Mouse (Mus musculus): Measurements from ENCODE around the gene Ace3.

The Ace3 gene

GRCm38 (mm10) chr11:105994375-105994774, at the start of gene Ace3:
TSS of gene Ace3 (plus strand) at chr11:105994675.
- no peak for DNase-seq

- no peak for DNase-seq
Measured at GRCm38 (mm10) chr11:105944770-105945672, 49.5 kb upstream of the Ace3 start.

GRCm38 (mm10) chr11:105946694-105947154, 47.8 kb upstream of the Ace3 start:
- no peak for DNase-seq

- no peak for DNase-seq
Measured at GRCm38 (mm10) chr11:105948255-105948654, 46.2 kb upstream of the Ace3 start.

GRCm38 (mm10) chr11:105950519-105950918, 44.0 kb upstream of the Ace3 start:
- DNase-seq, result no peak

- no peak for DNase-seq
Measured at GRCm38 (mm10) chr11:105951601-105952044, 42.9 kb upstream of the Ace3 start.

GRCm38 (mm10) chr11:105952111-105952510, 42.4 kb upstream of the Ace3 start:
- no peak for DNase-seq

GRCm38 (mm10) chr11:105952911-105953386, 41.5 kb upstream of the Ace3 start, which contains the start of gene Cyb561:
TSS of gene Cyb561 (minus strand) at chr11:105953336.
- DNase-seq, result no peak

GRCm38 (mm10) chr11:105953402-105953801, 41.1 kb upstream of the Ace3 start:
- DNase-seq, result no peak

GRCm38 (mm10) chr11:105955815-105956430, 38.6 kb upstream of the Ace3 start:
- no peak for DNase-seq

GRCm38 (mm10) chr11:105957501-105957900, 37.0 kb upstream of the Ace3 start:
- DNase-seq, result no peak

GRCm38 (mm10) chr11:105958566-105958965, 35.9 kb upstream of the Ace3 start:
- no peak for DNase-seq

GRCm38 (mm10) chr11:105959355-105959754, 35.1 kb upstream of the Ace3 start:
- peak; percentile 31 for DNase-seq

GRCm38 (mm10) chr11:105964691-105965090, 29.8 kb upstream of the Ace3 start:
- DNase-seq, result no peak

GRCm38 (mm10) chr11:105966288-105966687, 28.2 kb upstream of the Ace3 start:
- no peak for DNase-seq

- peak; percentile 26 for DNase-seq
Measured at GRCm38 (mm10) chr11:105967741-105968574, 26.5 kb upstream of the Ace3 start, which contains the start of gene Ace. TSS of gene Ace (plus strand) at chr11:105967945.

- DNase-seq, result no peak
Measured at GRCm38 (mm10) chr11:105968948-105969347, 25.5 kb upstream of the Ace3 start.

- peak; percentile 36 for DNase-seq
Measured at GRCm38 (mm10) chr11:105969516-105969915, 25.0 kb upstream of the Ace3 start.

- DNase-seq, result no peak
Measured at GRCm38 (mm10) chr11:105974593-105974992, 19.9 kb upstream of the Ace3 start.

GRCm38 (mm10) chr11:105975050-105975449, 19.4 kb upstream of the Ace3 start:
- no peak for DNase-seq

- no peak for DNase-seq
Measured at GRCm38 (mm10) chr11:105975636-105976035, 18.8 kb upstream of the Ace3 start.

- no peak for DNase-seq
Measured at GRCm38 (mm10) chr11:105978232-105978631, 16.2 kb upstream of the Ace3 start.

GRCm38 (mm10) chr11:105978634-105979033, 15.8 kb upstream of the Ace3 start:
- no peak for DNase-seq

Measured in right cerebral cortex, postnatal 4 days (tissue).